Mouse (Mus musculus): ENCODE measurements at regions not wholly inside any gene's neighbourhood (a gene's known extent, or its start where the extent isn't known, plus 50 kb on each side); places are given as distances from the start of the nearest gene placed in this dataset.

DNA sequence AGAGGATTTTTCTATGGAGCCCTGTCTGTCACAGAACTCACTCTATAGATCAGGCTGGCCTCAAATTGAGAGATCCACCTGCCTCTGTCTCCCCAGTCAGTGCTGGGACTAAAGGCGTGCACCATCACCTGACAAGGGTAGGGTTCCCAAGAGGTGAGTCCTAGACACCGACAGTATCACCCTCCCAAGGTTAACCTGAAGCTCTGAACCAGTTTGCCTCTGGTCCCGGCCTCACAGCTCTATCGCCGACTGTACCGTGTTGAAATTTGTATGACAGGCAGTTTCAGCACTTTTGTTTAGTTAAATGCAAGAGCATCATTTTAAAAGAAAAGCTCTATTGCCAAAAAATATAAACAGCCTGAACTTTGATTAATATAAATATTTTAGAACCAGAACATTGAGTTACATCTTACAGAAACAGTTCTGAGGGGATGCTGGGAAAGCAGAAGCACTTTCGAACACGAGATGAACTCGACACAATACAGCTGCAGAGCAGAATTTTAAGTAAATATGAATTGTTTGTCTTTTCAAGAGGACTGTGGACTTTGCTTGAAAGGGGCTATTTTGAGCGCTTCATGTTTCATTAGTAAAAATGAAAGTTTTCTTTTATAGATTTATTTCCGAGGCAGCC, 189.2 kb upstream of the Adgrl2 start:
- H3K9me3 ChIP-seq (replicated peaks; ENCODE audit: low read length) = no peaks in the 10 kb centered on the region
- no peaks in the 10 kb centered on the region for H3K36me3 ChIP-seq (ENCODE audit: insufficient read depth, low read length)
- TF ChIP-seq CTCF (IDR thresholded peaks at IDR 0.05; ENCODE audit: low read depth) = no peak
- H3K4me1 ChIP-seq (replicated peaks; ENCODE audit: insufficient read depth, low read length) = 0 out of 2 replicates have a peak, but pooled peaks cover 6% of the 10 kb centered on the region
- H3K27ac ChIP-seq = no peak overlapping the region
- peak overlapping the region; percentile 27; the same call in 1 of the 2 replicates for H3K4me2 ChIP-seq (ENCODE audit: low read length)
- 66% methylated on average over 11 of the region's 11 CpGs for WGBS
- no peaks in the 10 kb centered on the region for H3K27me3 ChIP-seq (ENCODE audit: insufficient read depth, low read length)
- no peak overlapping the region for H3K9ac ChIP-seq (ENCODE audit: low read depth, low read length)
- DNase-seq (ENCODE audit: low spot score) = peak; percentile 60
- ATAC-seq (replicated peaks; ENCODE audit: low FRiP score, low read depth) = no peak
- no peak overlapping the region for H3K4me3 ChIP-seq (replicated peaks; ENCODE audit: low read depth, low read length)

GRCm38 (mm10) chr3:149178891-149179290, 188.5 kb upstream of the Adgrl2 start:
- Histone ChIP-seq H3K4me2 (ENCODE audit: low read length) (no peak overlapping the region), H3K27ac (no peak overlapping the region), H3K9me3 (replicated peaks; ENCODE audit: low read length) (no peaks in the 10 kb centered on the region), H3K27me3 (ENCODE audit: insufficient read depth, low read length) (no peaks in the 10 kb centered on the region), H3K4me1 (replicated peaks; ENCODE audit: insufficient read depth, low read length) (0 out of 2 replicates have a peak, but pooled peaks cover 3% of the 10 kb centered on the region), H3K9ac (ENCODE audit: low read depth, low read length) (no peak overlapping the region), H3K4me3 (replicated peaks; ENCODE audit: low read depth, low read length) (no peak overlapping the region), H3K36me3 (ENCODE audit: insufficient read depth, low read length) (no peaks in the 10 kb centered on the region)
- no peak for TF ChIP-seq CTCF (IDR thresholded peaks at IDR 0.05; ENCODE audit: low read depth)
- DNase-seq (ENCODE audit: low spot score) = no peak
- ATAC-seq (replicated peaks; ENCODE audit: low FRiP score, low read depth) = no peak
- 93% methylated on average over 3 of the region's 3 CpGs for WGBS

- no peak for DNase-seq (ENCODE audit: low spot score)
- H3K9ac ChIP-seq (ENCODE audit: low read depth, low read length) = no peak overlapping the region
- no peak overlapping the region for H3K4me2 ChIP-seq (ENCODE audit: low read length)
- H3K9me3 ChIP-seq (replicated peaks; ENCODE audit: low read length) = no peaks in the 10 kb centered on the region
- H3K36me3 ChIP-seq (ENCODE audit: insufficient read depth, low read length) = no peaks in the 10 kb centered on the region
- 69% methylated on average over 11 of the region's 11 CpGs for WGBS
- no peaks in the 10 kb centered on the region for H3K4me1 ChIP-seq (replicated peaks; ENCODE audit: insufficient read depth, low read length)
- no peak for TF ChIP-seq CTCF (IDR thresholded peaks at IDR 0.05; ENCODE audit: low read depth)
- H3K27ac ChIP-seq = no peak overlapping the region
- no peak overlapping the region for H3K4me3 ChIP-seq (replicated peaks; ENCODE audit: low read depth, low read length)
- no peaks in the 10 kb centered on the region for H3K27me3 ChIP-seq (ENCODE audit: insufficient read depth, low read length)
- ATAC-seq (replicated peaks; ENCODE audit: low FRiP score, low read depth) = no peak
Observed at GRCm38 (mm10) chr3:149174689-149175390, 184.5 kb upstream of the Adgrl2 start.

GRCm38 (mm10) chr3:149173537-149173936, 183.2 kb upstream of the Adgrl2 start:
- H3K36me3 ChIP-seq (ENCODE audit: insufficient read depth, low read length) = no peaks in the 10 kb centered on the region
- no peak for TF ChIP-seq CTCF (IDR thresholded peaks at IDR 0.05; ENCODE audit: low read depth)
- H3K4me3 ChIP-seq (replicated peaks; ENCODE audit: low read depth, low read length) = no peak overlapping the region
- ATAC-seq (replicated peaks; ENCODE audit: low FRiP score, low read depth) (no peak), DNase-seq (ENCODE audit: low spot score) (no peak)
- no peaks in the 10 kb centered on the region for H3K27me3 ChIP-seq (ENCODE audit: insufficient read depth, low read length)
- no peak overlapping the region for H3K4me2 ChIP-seq (ENCODE audit: low read length)
- H3K4me1 ChIP-seq (replicated peaks; ENCODE audit: insufficient read depth, low read length) = no peaks in the 10 kb centered on the region
- no peaks in the 10 kb centered on the region for H3K9me3 ChIP-seq (replicated peaks; ENCODE audit: low read length)
- WGBS = 41% methylated on average over 10 of the region's 10 CpGs
- no peak overlapping the region for H3K9ac ChIP-seq (ENCODE audit: low read depth, low read length)
- no peak overlapping the region for H3K27ac ChIP-seq

GRCm38 (mm10) chr3:149171766-149172165, 181.4 kb upstream of the Adgrl2 start:
- no peaks in the 10 kb centered on the region for H3K27me3 ChIP-seq (ENCODE audit: insufficient read depth, low read length)
- no peak overlapping the region for H3K9ac ChIP-seq (ENCODE audit: low read depth, low read length)
- WGBS = 63% methylated on average over 4 of the region's 4 CpGs
- no peak overlapping the region for H3K4me2 ChIP-seq (ENCODE audit: low read length)
- H3K36me3 ChIP-seq (ENCODE audit: insufficient read depth, low read length) = no peaks in the 10 kb centered on the region
- ATAC-seq (replicated peaks; ENCODE audit: low FRiP score, low read depth) (no peak), DNase-seq (ENCODE audit: low spot score) (no peak)
- no peaks in the 10 kb centered on the region for H3K9me3 ChIP-seq (replicated peaks; ENCODE audit: low read length)
- no peak overlapping the region for H3K27ac ChIP-seq
- H3K4me1 ChIP-seq (replicated peaks; ENCODE audit: insufficient read depth, low read length) = no peaks in the 10 kb centered on the region
- H3K4me3 ChIP-seq (replicated peaks; ENCODE audit: low read depth, low read length) = no peak overlapping the region
- no peak for TF ChIP-seq CTCF (IDR thresholded peaks at IDR 0.05; ENCODE audit: low read depth)

DNA sequence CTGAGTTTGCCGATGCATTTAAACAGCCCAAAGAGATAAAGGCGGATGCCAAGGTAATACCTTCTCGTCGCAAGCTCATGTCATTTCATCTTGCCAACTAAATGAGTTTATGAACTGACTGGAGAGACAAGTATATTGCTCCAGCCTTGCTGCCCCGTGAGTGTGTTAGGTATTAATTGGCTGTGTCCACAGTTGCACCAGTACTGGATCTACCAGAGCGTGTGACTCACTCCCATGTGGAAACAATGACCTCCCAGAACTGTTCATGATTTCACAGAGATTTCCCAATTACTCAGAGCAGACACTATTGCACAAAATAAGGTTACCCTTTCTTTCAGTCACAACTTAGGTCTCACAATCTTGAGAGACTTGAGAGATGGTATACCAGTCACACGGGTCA, 179.8 kb upstream of the Adgrl2 start:
- Histone ChIP-seq H3K4me1 (replicated peaks; ENCODE audit: insufficient read depth, low read length) (no peaks in the 10 kb centered on the region), H3K36me3 (ENCODE audit: insufficient read depth, low read length) (no peaks in the 10 kb centered on the region), H3K4me3 (replicated peaks; ENCODE audit: low read depth, low read length) (no peak overlapping the region), H3K27me3 (ENCODE audit: insufficient read depth, low read length) (no peaks in the 10 kb centered on the region), H3K9me3 (replicated peaks; ENCODE audit: low read length) (no peaks in the 10 kb centered on the region), H3K27ac (no peak overlapping the region), H3K4me2 (ENCODE audit: low read length) (no peak overlapping the region), H3K9ac (ENCODE audit: low read depth, low read length) (no peak overlapping the region)
- TF ChIP-seq CTCF (IDR thresholded peaks at IDR 0.05; ENCODE audit: low read depth) = no peak
- ATAC-seq (replicated peaks; ENCODE audit: low FRiP score, low read depth) = no peak
- WGBS = 77% methylated on average over 7 of the region's 7 CpGs
- no peak for DNase-seq (ENCODE audit: low spot score)

Data from kidney, postnatal 0 days (tissue).